Mouse (Mus musculus): ENCODE measurements at regions not wholly inside any gene's neighbourhood (a gene's known extent, or its start where the extent isn't known, plus 50 kb on each side); places are given as distances from the start of the nearest gene placed in this dataset.

DNA sequence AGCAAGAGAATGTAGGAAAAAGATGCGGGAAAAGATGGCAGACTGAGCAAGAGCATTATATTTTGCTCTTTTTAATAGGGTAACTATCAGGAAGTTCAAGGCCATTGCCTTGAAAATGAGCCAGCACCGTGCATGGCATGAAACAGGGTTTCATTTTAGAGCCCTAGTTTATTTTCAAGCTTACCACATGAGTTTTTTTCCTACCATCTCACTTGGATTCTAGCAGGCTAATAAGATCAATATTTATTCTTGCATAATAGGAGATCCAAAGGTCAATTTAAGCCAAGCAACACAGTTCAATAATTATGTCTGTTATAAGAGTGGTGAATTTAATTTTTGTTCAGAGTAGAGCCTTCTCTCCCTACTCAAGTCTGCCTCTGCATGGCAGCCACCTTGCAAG is 149.9 kb upstream of the Plppr1 start:
- no peaks in the 10 kb centered on the region for H3K36me3 ChIP-seq
- no peak overlapping the region for H3K4me3 ChIP-seq
- H3K27ac ChIP-seq: no peak overlapping the region
- H3K9me3 ChIP-seq: no peaks in the 10 kb centered on the region
- H3K4me1 ChIP-seq: no peaks in the 10 kb centered on the region
- 73% methylated on average over 2 of the region's 2 CpGs for WGBS
- DNase-seq (ENCODE audit: low spot score): no peak
- no peaks in the 10 kb centered on the region for H3K27me3 ChIP-seq (ENCODE audit: insufficient read depth, poor library complexity, severe bottlenecking)

GRCm38 (mm10) chr4:48913301-48913700 is 145.8 kb upstream of the Plppr1 start:
- H3K4me1 ChIP-seq: no peaks in the 10 kb centered on the region
- H3K9me3 ChIP-seq: no peaks in the 10 kb centered on the region
- whole genome bisulfite sequencing: 77% methylated on average over 4 of the region's 4 CpGs
- H3K36me3 ChIP-seq: no peaks in the 10 kb centered on the region
- no peak overlapping the region for H3K27ac ChIP-seq
- no peaks in the 10 kb centered on the region for H3K27me3 ChIP-seq (ENCODE audit: insufficient read depth, poor library complexity, severe bottlenecking)
- DNase-seq (ENCODE audit: low spot score): no peak
- no peak overlapping the region for H3K4me3 ChIP-seq

- Histone ChIP-seq H3K27me3 (ENCODE audit: insufficient read depth, poor library complexity, severe bottlenecking) (no peaks in the 10 kb centered on the region), H3K27ac (no peak overlapping the region), H3K9me3 (no peaks in the 10 kb centered on the region), H3K36me3 (no peaks in the 10 kb centered on the region), H3K4me1 (no peaks in the 10 kb centered on the region), H3K4me3 (no peak overlapping the region)
- WGBS: 75% methylated on average over 4 of the region's 4 CpGs
- no peak for DNase-seq (ENCODE audit: low spot score)
These were observed 134.3 kb upstream of the Plppr1 start for GRCm38 (mm10) chr4:48924576-48925459.

DNA sequence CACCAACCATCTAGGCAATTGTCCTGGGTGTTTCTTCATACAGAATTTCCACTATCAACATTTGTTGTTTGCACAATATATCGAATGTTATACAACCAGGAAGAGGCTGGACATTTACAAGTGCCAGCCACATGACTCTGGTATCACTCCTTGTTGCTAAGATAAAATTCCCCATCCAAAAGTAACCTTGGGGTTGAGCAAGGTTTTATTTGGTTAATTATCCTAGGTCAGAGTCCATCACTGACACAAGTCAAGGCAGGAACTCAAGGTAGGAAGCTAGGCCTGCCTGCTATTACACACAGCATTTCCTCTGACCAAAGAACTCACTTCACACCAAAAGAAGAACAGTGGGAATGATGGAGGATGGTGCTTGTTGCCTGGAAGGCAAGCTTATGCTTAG is 120.7 kb upstream of the Plppr1 start:
- H3K27ac ChIP-seq: no peak overlapping the region
- H3K4me3 ChIP-seq: no peak overlapping the region
- WGBS: 76% methylated on average over 1 of the region's 1 CpGs
- H3K4me1 ChIP-seq: no peaks in the 10 kb centered on the region
- no peaks in the 10 kb centered on the region for H3K36me3 ChIP-seq
- no peaks in the 10 kb centered on the region for H3K27me3 ChIP-seq (ENCODE audit: insufficient read depth, poor library complexity, severe bottlenecking)
- no peak for DNase-seq (ENCODE audit: low spot score)
- no peaks in the 10 kb centered on the region for H3K9me3 ChIP-seq

DNA sequence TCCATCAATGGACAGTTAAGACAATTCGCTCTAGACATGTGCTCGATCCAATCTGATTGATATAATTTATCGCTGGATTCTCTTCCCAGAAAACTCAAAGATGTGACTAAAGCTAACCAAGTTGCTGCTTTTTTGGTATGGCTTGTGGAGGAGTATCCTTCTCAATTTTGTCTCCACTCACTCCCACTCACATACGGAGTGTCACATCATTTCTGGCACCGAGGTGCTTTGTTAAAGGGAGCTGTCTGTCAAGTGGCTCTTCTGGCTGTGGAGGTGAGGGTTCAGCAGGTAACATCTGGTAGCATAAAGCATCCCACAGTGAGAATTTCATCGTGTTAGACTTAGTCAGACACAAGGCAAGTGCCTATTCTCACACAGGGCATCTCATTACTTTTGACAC is 120.2 kb upstream of the Plppr1 start:
- Histone ChIP-seq H3K27ac (no peak overlapping the region), H3K9me3 (no peaks in the 10 kb centered on the region), H3K36me3 (no peaks in the 10 kb centered on the region), H3K27me3 (ENCODE audit: insufficient read depth, poor library complexity, severe bottlenecking) (no peaks in the 10 kb centered on the region), H3K4me3 (no peak overlapping the region), H3K4me1 (no peaks in the 10 kb centered on the region)
- WGBS: 78% methylated on average over 6 of the region's 6 CpGs
- DNase-seq (ENCODE audit: low spot score): no peak

DNA sequence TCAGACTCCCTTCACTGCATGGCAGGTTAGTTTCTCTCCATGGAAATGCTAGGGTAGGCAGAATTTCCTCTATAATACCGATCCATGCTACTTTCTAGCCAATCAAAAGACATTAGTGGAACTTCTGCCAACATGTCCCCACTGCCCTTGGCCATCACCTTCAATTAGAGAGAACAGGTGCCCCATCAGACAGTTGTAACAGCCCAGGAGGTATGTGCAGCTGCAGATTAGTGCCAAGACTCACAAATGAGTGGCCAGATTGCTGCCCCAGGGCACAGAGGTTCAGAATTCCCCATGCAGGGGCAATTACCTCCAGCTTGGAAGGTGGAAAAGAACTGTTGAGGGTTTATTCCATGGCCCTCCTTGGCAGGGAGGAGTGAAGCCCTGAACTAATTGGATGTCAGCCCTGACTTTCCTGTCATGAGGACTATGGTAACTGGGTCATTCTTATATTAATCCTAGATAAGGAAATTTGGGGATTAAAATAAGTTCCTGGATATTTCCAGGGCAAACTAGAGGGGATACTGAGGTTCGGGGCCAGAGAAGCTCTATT is 113.7 kb upstream of the Plppr1 start:
- no peak for DNase-seq (ENCODE audit: low spot score)
- Histone ChIP-seq H3K27ac (no peak overlapping the region), H3K4me1 (no peaks in the 10 kb centered on the region), H3K27me3 (ENCODE audit: insufficient read depth, poor library complexity, severe bottlenecking) (no peaks in the 10 kb centered on the region), H3K4me3 (no peak overlapping the region), H3K9me3 (no peaks in the 10 kb centered on the region), H3K36me3 (no peaks in the 10 kb centered on the region)
- WGBS: 80% methylated on average over 2 of the region's 2 CpGs

DNA sequence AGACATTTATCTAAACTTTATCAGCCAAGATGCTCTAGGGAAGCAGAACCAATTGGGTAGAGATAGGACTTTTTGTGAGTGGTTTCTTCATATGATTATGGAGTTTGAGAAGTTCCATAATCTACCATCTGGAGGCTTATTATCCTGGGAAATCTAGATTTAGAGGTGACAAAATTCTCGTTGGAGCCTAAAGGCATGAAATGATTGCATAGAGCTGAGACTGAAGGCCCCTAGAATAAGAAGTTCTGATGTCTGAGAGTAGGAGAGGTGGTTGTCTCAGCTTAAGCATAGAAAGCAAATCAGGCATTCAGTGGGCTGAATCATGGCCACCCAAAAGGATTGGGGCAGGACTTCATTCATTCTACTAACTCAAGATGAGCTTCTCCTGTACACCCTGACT is 106.1 kb upstream of the Plppr1 start:
- H3K36me3 ChIP-seq: no peaks in the 10 kb centered on the region
- H3K4me1 ChIP-seq: no peaks in the 10 kb centered on the region
- no peaks in the 10 kb centered on the region for H3K27me3 ChIP-seq (ENCODE audit: insufficient read depth, poor library complexity, severe bottlenecking)
- H3K9me3 ChIP-seq: no peaks in the 10 kb centered on the region
- WGBS: 63% methylated on average over 1 of the region's 1 CpGs
- no peak overlapping the region for H3K27ac ChIP-seq
- no peak overlapping the region for H3K4me3 ChIP-seq
- DNase-seq (ENCODE audit: low spot score): no peak

- Histone ChIP-seq H3K36me3 (no peaks in the 10 kb centered on the region), H3K4me1 (no peaks in the 10 kb centered on the region), H3K9me3 (no peaks in the 10 kb centered on the region), H3K4me3 (no peak overlapping the region), H3K27ac (no peak overlapping the region), H3K27me3 (ENCODE audit: insufficient read depth, poor library complexity, severe bottlenecking) (no peaks in the 10 kb centered on the region)
- 87% methylated on average over 4 of the region's 4 CpGs for WGBS
- no peak for DNase-seq (ENCODE audit: low spot score)
These were observed 83.3 kb upstream of the Plppr1 start for GRCm38 (mm10) chr4:48975810-48976209.

GRCm38 (mm10) chr4:48992021-48992420 is 67.1 kb upstream of the Plppr1 start:
- no peak for DNase-seq (ENCODE audit: low spot score)
- H3K27me3 ChIP-seq (ENCODE audit: insufficient read depth, poor library complexity, severe bottlenecking): no peaks in the 10 kb centered on the region
- H3K9me3 ChIP-seq: no peaks in the 10 kb centered on the region
- WGBS: 86% methylated on average over 3 of the region's 3 CpGs
- no peak overlapping the region for H3K4me3 ChIP-seq
- no peak overlapping the region for H3K27ac ChIP-seq
- no peaks in the 10 kb centered on the region for H3K36me3 ChIP-seq
- H3K4me1 ChIP-seq: no peaks in the 10 kb centered on the region
